Mouse (Mus musculus): ENCODE measurements at regions not wholly inside any gene's neighbourhood (a gene's known extent, or its start where the extent isn't known, plus 50 kb on each side); places are given as distances from the start of the nearest gene placed in this dataset.

DNA sequence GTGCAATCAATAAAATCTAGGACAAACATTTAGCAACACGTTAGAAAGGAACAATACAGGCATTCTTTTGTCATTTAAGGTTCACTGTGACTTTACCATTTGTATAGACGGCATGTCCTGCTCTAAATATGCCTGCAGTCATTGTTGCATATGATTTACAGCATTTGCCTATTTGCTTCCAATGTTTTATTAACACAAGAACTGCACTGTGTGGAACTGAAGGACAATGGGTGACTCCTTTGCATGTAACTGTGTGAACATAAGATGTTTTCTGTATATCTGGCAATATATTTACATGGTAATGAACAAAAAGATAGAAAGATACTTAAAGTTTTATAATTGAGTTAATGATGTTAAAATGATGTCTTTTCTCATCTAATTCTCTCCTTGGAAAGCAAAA is 57.1 kb downstream of the Pou4f1 start:
- no peak for ATAC-seq
- no peaks in the 10 kb centered on the region for H3K9me3 ChIP-seq (ENCODE audit: control insufficient read depth)
- H3K9ac ChIP-seq (ENCODE audit: low read depth, low read length) = no peak overlapping the region
- H3K4me2 ChIP-seq (replicated peaks; ENCODE audit: low read depth) = no peak overlapping the region
- no peaks in the 10 kb centered on the region for H3K4me1 ChIP-seq (replicated peaks; ENCODE audit: control insufficient read depth, insufficient read depth, low read length)
- H3K27me3 ChIP-seq (replicated peaks; ENCODE audit: control insufficient read depth, insufficient read depth, low read length) = no peaks in the 10 kb centered on the region
- no peak overlapping the region for H3K4me3 ChIP-seq (ENCODE audit: low read depth, low read length)
- H3K27ac ChIP-seq (ENCODE audit: low read depth, low read length) = no peak overlapping the region
- H3K36me3 ChIP-seq (ENCODE audit: control insufficient read depth, insufficient read depth) = no peaks in the 10 kb centered on the region
- WGBS = 20% methylated on average over 2 of the region's 2 CpGs
- no peak for TF ChIP-seq CTCF (IDR thresholded peaks at IDR 0.05; ENCODE audit: low read depth)

DNA sequence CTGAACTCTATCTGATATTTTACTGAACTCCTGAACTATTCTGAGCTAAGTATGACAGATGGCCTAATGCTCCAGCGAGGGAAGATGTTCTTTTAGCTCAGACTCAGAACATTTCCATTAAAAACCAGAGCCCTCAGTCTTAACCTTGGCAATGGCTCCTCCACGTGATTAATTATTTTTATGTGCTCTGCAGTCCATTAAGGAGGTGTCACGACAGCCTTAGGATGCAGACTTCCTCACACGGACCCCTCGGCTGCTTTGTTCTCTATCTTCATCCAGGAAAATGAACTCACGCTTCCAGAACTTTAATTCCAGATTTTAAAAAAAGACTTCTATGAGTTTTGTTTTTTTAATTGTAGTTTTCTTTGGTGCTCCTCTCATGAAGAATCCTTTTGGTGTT is 57.5 kb downstream of the Pou4f1 start:
- no peaks in the 10 kb centered on the region for H3K4me1 ChIP-seq (replicated peaks; ENCODE audit: control insufficient read depth, insufficient read depth, low read length)
- H3K27me3 ChIP-seq (replicated peaks; ENCODE audit: control insufficient read depth, insufficient read depth, low read length) = no peaks in the 10 kb centered on the region
- 55% methylated on average over 6 of the region's 6 CpGs for WGBS
- H3K9me3 ChIP-seq (ENCODE audit: control insufficient read depth) = no peaks in the 10 kb centered on the region
- H3K36me3 ChIP-seq (ENCODE audit: control insufficient read depth, insufficient read depth) = no peaks in the 10 kb centered on the region
- no peak overlapping the region for H3K9ac ChIP-seq (ENCODE audit: low read depth, low read length)
- H3K4me2 ChIP-seq (replicated peaks; ENCODE audit: low read depth) = no peak overlapping the region
- H3K4me3 ChIP-seq (ENCODE audit: low read depth, low read length) = no peak overlapping the region
- no peak for ATAC-seq
- no peak overlapping the region for H3K27ac ChIP-seq (ENCODE audit: low read depth, low read length)
- TF ChIP-seq CTCF (IDR thresholded peaks at IDR 0.05; ENCODE audit: low read depth) = no peak

DNA sequence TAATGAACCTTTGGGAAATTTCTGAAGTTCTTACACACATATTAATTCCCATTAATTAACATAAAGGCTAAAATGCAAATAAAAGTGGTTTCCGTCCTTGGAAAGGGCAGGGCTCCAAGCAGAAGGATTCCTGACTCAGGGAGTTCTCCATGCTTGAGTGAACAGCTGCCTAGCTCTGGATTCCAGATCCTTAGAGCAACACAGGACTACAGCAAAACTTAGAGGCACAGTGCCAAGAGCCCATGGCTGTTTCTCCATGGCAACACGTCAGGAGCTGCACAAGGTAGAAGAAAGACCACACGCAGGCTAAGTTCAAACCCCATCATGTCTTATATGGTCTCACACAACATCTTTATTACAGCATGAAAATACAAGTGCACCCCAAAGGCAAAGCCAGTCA is 61.7 kb downstream of the Pou4f1 start:
- WGBS = 69% methylated on average over 3 of the region's 3 CpGs
- Histone ChIP-seq H3K4me1 (replicated peaks; ENCODE audit: control insufficient read depth, insufficient read depth, low read length) (no peaks in the 10 kb centered on the region), H3K9ac (ENCODE audit: low read depth, low read length) (no peak overlapping the region), H3K27ac (ENCODE audit: low read depth, low read length) (no peak overlapping the region), H3K4me3 (ENCODE audit: low read depth, low read length) (no peak overlapping the region), H3K36me3 (ENCODE audit: control insufficient read depth, insufficient read depth) (no peaks in the 10 kb centered on the region), H3K27me3 (replicated peaks; ENCODE audit: control insufficient read depth, insufficient read depth, low read length) (no peaks in the 10 kb centered on the region), H3K4me2 (replicated peaks; ENCODE audit: low read depth) (no peak overlapping the region), H3K9me3 (ENCODE audit: control insufficient read depth) (no peaks in the 10 kb centered on the region)
- no peak for ATAC-seq
- TF ChIP-seq CTCF (IDR thresholded peaks at IDR 0.05; ENCODE audit: low read depth) = no peak

DNA sequence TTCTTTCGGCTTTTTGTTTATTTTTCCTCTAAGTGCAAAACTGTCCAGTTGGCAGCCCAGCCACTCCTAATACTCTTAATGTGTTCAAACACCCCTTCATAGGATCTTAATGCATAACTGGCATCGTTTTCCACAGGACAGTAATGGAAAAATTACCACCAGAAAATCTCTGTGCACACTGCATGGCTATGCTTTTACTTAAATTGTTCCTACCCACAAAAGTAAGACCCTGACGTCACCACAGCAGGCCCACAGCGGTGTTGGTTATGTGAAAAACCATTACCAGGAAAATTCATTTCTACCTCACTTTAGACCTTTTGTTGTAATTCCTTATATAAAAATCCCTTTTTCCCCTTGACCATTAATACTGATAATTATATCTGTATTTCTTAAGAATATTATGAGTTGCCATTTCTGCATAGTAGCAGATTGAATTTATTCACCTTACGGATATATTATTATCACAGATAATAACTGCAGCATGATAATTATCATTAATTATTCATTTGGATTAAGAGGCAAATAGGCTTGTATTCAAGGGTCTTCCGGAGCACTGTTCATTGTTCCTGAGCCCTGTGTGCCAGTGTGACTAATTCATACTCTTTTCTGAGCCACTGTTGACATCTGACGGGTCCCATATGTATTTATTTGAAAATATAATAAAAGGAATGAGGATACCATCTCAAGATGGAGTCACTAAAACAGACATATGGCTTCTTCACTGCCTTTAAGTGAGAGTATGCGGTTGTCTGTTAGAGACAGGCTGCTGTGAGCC is 78.3 kb downstream of the Pou4f1 start:
- H3K4me1 ChIP-seq (replicated peaks; ENCODE audit: control insufficient read depth, insufficient read depth, low read length) = no peaks in the 10 kb centered on the region
- 76% methylated on average over 8 of the region's 8 CpGs for WGBS
- no peak for ATAC-seq
- H3K9ac ChIP-seq (ENCODE audit: low read depth, low read length) = no peak overlapping the region
- H3K36me3 ChIP-seq (ENCODE audit: control insufficient read depth, insufficient read depth) = no peaks in the 10 kb centered on the region
- no peaks in the 10 kb centered on the region for H3K9me3 ChIP-seq (ENCODE audit: control insufficient read depth)
- no peak overlapping the region for H3K4me2 ChIP-seq (replicated peaks; ENCODE audit: low read depth)
- no peak overlapping the region for H3K27ac ChIP-seq (ENCODE audit: low read depth, low read length)
- H3K27me3 ChIP-seq (replicated peaks; ENCODE audit: control insufficient read depth, insufficient read depth, low read length) = no peaks in the 10 kb centered on the region
- TF ChIP-seq CTCF (IDR thresholded peaks at IDR 0.05; ENCODE audit: low read depth) = no peak
- no peak overlapping the region for H3K4me3 ChIP-seq (ENCODE audit: low read depth, low read length)

DNA sequence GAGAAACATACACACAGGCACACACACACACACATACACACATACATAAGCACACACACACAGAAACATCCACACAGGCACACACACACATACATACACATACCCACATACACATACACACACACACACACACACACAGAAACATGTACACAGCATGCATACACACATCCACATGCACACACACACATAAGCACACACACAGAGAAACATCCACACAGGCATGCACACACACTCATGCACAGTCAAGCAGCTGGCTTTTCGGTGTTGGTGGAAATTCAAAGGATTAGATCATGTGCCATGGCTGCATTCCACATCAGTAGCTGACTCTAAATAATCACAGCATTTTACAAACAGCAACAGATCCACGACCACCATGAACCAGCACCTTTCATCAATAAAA is 78.9 kb downstream of the Pou4f1 start:
- H3K27ac ChIP-seq (ENCODE audit: low read depth, low read length) = no peak overlapping the region
- no peak overlapping the region for H3K4me3 ChIP-seq (ENCODE audit: low read depth, low read length)
- TF ChIP-seq CTCF (IDR thresholded peaks at IDR 0.05; ENCODE audit: low read depth) = no peak
- H3K4me1 ChIP-seq (replicated peaks; ENCODE audit: control insufficient read depth, insufficient read depth, low read length) = no peaks in the 10 kb centered on the region
- H3K9ac ChIP-seq (ENCODE audit: low read depth, low read length) = no peak overlapping the region
- no peaks in the 10 kb centered on the region for H3K36me3 ChIP-seq (ENCODE audit: control insufficient read depth, insufficient read depth)
- no peaks in the 10 kb centered on the region for H3K9me3 ChIP-seq (ENCODE audit: control insufficient read depth)
- no peaks in the 10 kb centered on the region for H3K27me3 ChIP-seq (replicated peaks; ENCODE audit: control insufficient read depth, insufficient read depth, low read length)
- H3K4me2 ChIP-seq (replicated peaks; ENCODE audit: low read depth) = no peak overlapping the region
- no peak for ATAC-seq
- 65% methylated on average over 2 of the region's 2 CpGs for WGBS

DNA sequence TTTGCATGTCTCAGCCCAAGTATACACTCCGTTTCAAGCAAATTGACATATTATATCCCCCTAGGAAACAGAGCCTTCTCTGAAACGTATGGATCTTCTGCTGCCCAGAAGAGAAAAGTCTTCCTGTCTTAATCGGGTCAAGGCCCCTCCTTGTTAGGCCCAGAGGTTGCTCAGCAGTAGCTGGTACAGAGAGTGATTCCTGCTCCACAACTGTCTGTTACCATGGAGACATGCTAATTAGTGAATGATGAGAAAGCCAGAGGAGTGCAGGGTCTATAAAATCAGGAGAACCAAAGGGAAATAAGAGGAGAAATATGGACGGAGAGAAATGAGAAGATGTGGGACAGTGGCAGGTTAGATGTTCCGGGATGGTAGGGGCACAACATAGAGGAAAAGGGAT is 86.8 kb downstream of the Pou4f1 start:
- no peaks in the 10 kb centered on the region for H3K9me3 ChIP-seq (ENCODE audit: control insufficient read depth)
- no peak overlapping the region for H3K4me3 ChIP-seq (ENCODE audit: low read depth, low read length)
- no peaks in the 10 kb centered on the region for H3K36me3 ChIP-seq (ENCODE audit: control insufficient read depth, insufficient read depth)
- TF ChIP-seq CTCF (IDR thresholded peaks at IDR 0.05; ENCODE audit: low read depth) = no peak
- H3K4me2 ChIP-seq (replicated peaks; ENCODE audit: low read depth) = no peak overlapping the region
- no peak for ATAC-seq
- no peaks in the 10 kb centered on the region for H3K27me3 ChIP-seq (replicated peaks; ENCODE audit: control insufficient read depth, insufficient read depth, low read length)
- no peak overlapping the region for H3K9ac ChIP-seq (ENCODE audit: low read depth, low read length)
- H3K4me1 ChIP-seq (replicated peaks; ENCODE audit: control insufficient read depth, insufficient read depth, low read length) = no peaks in the 10 kb centered on the region
- no peak overlapping the region for H3K27ac ChIP-seq (ENCODE audit: low read depth, low read length)
- 67% methylated on average over 5 of the region's 5 CpGs for WGBS

DNA sequence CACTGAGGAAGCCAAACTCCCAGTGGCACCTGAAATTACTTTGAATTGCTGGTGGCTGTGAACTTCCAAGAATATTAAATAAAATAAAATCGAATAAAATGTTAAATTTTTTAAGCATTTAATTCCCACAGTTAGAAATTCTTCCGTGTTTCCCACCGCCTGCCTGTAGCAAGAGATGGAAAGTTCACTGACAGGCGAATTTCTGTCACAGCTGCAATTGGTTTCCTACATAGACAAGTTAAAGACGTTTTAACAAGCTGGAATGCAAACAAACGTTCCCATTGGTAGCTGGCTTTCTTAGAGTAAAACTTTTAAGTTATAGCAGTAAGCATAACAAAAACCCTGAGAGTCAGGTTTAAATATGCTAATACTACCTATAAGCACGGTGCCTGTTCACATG is 95.0 kb downstream of the Pou4f1 start:
- no peak for TF ChIP-seq CTCF (IDR thresholded peaks at IDR 0.05; ENCODE audit: low read depth)
- Histone ChIP-seq H3K27me3 (replicated peaks; ENCODE audit: control insufficient read depth, insufficient read depth, low read length) (no peaks in the 10 kb centered on the region), H3K36me3 (ENCODE audit: control insufficient read depth, insufficient read depth) (no peaks in the 10 kb centered on the region), H3K9ac (ENCODE audit: low read depth, low read length) (no peak overlapping the region), H3K4me3 (ENCODE audit: low read depth, low read length) (no peak overlapping the region), H3K4me2 (replicated peaks; ENCODE audit: low read depth) (no peak overlapping the region), H3K4me1 (replicated peaks; ENCODE audit: control insufficient read depth, insufficient read depth, low read length) (no peaks in the 10 kb centered on the region), H3K9me3 (ENCODE audit: control insufficient read depth) (no peaks in the 10 kb centered on the region), H3K27ac (ENCODE audit: low read depth, low read length) (no peak overlapping the region)
- no peak for ATAC-seq
- WGBS = 55% methylated on average over 7 of the region's 7 CpGs
